Mouse (Mus musculus) hindbrain, postnatal 0 days (tissue): ENCODE measurements around the gene 4930430F08Rik. TPM values are rescaled to one million over a fixed set of nuclear protein-coding genes. Genes with fewer than 3 reads are reported as not detected.

Experiments
- ATAC-seq: fragments of 200-750 bp; cut with Nextera tagmentation; 2 replicates; pipeline ENCODE4 v1.8.0; 2017; ENCODE audit warnings: mild to moderate bottlenecking, moderate TSS enrichment, moderate library complexity
- DNase-seq: peaks from one replicate; pipeline ENCODE4 v3.0.0-alpha.2; 2015; ENCODE audit warnings: low spot score
- H3K27ac ChIP-seq: fragments of 300-500 bp; sonication (generic); 2 replicates; pipeline ENCODE4 v1.5.1; 2014; ENCODE audit warnings: mild to moderate bottlenecking
- H3K27me3 ChIP-seq: fragments of 300-500 bp; sonication (generic); 2 replicates; pipeline ENCODE4 v1.6.1; 2014; ENCODE audit warnings: low read length, mixed read lengths; ENCODE audit not compliant: insufficient read depth
- H3K36me3 ChIP-seq: fragments of 300-500 bp; sonication (generic); 2 replicates; pipeline ENCODE4 v1.6.1; 2014; ENCODE audit warnings: low read length, mixed read lengths; ENCODE audit not compliant: insufficient read depth
- H3K4me1 ChIP-seq: fragments of 300-500 bp; sonication (generic); 2 replicates; pipeline ENCODE4 v1.6.1; 2014; ENCODE audit warnings: antibody characterized with exemption, low read length, mixed read lengths; ENCODE audit not compliant: insufficient read depth
- H3K4me2 ChIP-seq: fragments of 300-500 bp; sonication (generic); 2 replicates; pipeline ENCODE4 v1.6.1; 2014; ENCODE audit warnings: low read depth, mild to moderate bottlenecking, low read length, moderate library complexity, mixed read lengths
- H3K4me3 ChIP-seq: fragments of 300-500 bp; sonication (generic); 2 replicates; pipeline ENCODE4 v1.5.1; 2014; ENCODE audit warnings: low read length
- H3K9ac ChIP-seq: fragments of 300-500 bp; sonication (generic); replicated peaks from 2 replicates; pipeline ENCODE4 v1.6.1; 2014; ENCODE audit warnings: mild to moderate bottlenecking, low read length, moderate library complexity, mixed read lengths
- H3K9me3 ChIP-seq: fragments of 300-500 bp; sonication (generic); 2 replicates; pipeline ENCODE4 v1.6.1; 2016; ENCODE audit warnings: low read length, mixed read lengths
- CTCF ChIP-seq: IDR thresholded peaks from 2 replicates; pipeline ENCODE4 v1.5.1; 2016; ENCODE audit warnings: antibody characterized with exemption, control low read depth, low read depth
- WGBS: fragments of 180-500 bp; shearing (Covaris S2); extraction: QIAGEN DNeasy Blood & Tissue Kit; methylation state at CpG from one replicate; pipeline ENCODE4 v1.1.7; 2014; 5-methylcytosine and 5-hydroxymethylcytosine counted together
- polyA plus RNA-seq: library from polyadenylated mRNA; unstranded; fragments of >200 nt; fragmentation: Nextera tagmentation; extraction: Ambion mirVana; gene quantifications from 2 replicates; pipeline ENCODE4 v1.2.1, GENCODE M21; 2015
- total RNA-seq: library from RNA; depleted of rRNA; stranded (reverse); fragments of >200 nt; gene quantifications from 2 replicates; pipeline ENCODE4 v1.2.3, GENCODE M21; 2014; rRNA removed

The 4930430F08Rik gene
- total and polyA plus RNA-seq, 2 experiments from 2014 or later, result 16.5 to 19.6 TPM

- no peaks in the 10 kb centered on the region for H3K4me1 ChIP-seq
- H3K36me3 ChIP-seq, result peaks cover 11% of the 10 kb centered on the region; the same call in 1 of the 2 replicates
- no peak overlapping the region for H3K4me2 ChIP-seq
- no peak overlapping the region for H3K9ac ChIP-seq
- no peak for TF ChIP-seq CTCF
- 85% methylated on average over 9 of the region's 9 CpGs for WGBS
- no peaks in the 10 kb centered on the region for H3K9me3 ChIP-seq
- ATAC-seq, result no peak
- DNase-seq, result no peak
- H3K27ac ChIP-seq, result no peak overlapping the region
- H3K4me3 ChIP-seq, result no peak overlapping the region
- no peaks in the 10 kb centered on the region for H3K27me3 ChIP-seq
Observed at GRCm38 (mm10) chr10:100522330-100522729, 67.9 kb downstream of the 4930430F08Rik start.

Other genes with a start within 250 kb of the 4930430F08Rik start
- not detected in 2 replicates for gene Gm4302, start 249.6 kb downstream of the 4930430F08Rik start, total RNA-seq
- not detected in 2 replicates for gene Gm4302, start 249.6 kb downstream of the 4930430F08Rik start, polyA plus RNA-seq
- gene Gm4303, start 244.5 kb downstream of the 4930430F08Rik start, total RNA-seq, result not detected in 2 replicates
- not detected in 2 replicates for gene Gm4303, start 244.5 kb downstream of the 4930430F08Rik start, polyA plus RNA-seq
- not detected in 2 replicates for gene Gm4305, start 239.3 kb downstream of the 4930430F08Rik start, total RNA-seq
- gene Gm4305, start 239.3 kb downstream of the 4930430F08Rik start, polyA plus RNA-seq, result not detected in 2 replicates
- gene Gm4307, start 229.1 kb downstream of the 4930430F08Rik start, total RNA-seq, result not detected in 2 replicates
- not detected in 2 replicates for gene Gm4307, start 229.1 kb downstream of the 4930430F08Rik start, polyA plus RNA-seq
- gene Gm4312, start 207.9 kb downstream of the 4930430F08Rik start, total RNA-seq, result not detected in 2 replicates
- not detected in 2 replicates for gene Gm4312, start 207.9 kb downstream of the 4930430F08Rik start, polyA plus RNA-seq
- 13.3 and 14.8 TPM in 2 replicates for gene Tmtc3, start 103.1 kb downstream of the 4930430F08Rik start, total RNA-seq
- 6.3 and 6.8 TPM in 2 replicates for gene Tmtc3, start 103.1 kb downstream of the 4930430F08Rik start, polyA plus RNA-seq
- 3.1 and 4.6 TPM in 2 replicates for gene Cep290, start 102.9 kb downstream of the 4930430F08Rik start, total RNA-seq
- 4.1 and 5.1 TPM in 2 replicates for gene Cep290, start 102.9 kb downstream of the 4930430F08Rik start, polyA plus RNA-seq
- gene 1700017N19Rik, start 61 bp upstream of the 4930430F08Rik start, total RNA-seq, result not detected in 2 replicates
- gene 1700017N19Rik, start 61 bp upstream of the 4930430F08Rik start, polyA plus RNA-seq, result 0.23 and 0.43 TPM in 2 replicates